Mouse (Mus musculus): ENCODE measurements around the gene Spag6. TPM values are rescaled to one million over a fixed set of nuclear protein-coding genes. Genes with fewer than 3 reads are reported as not detected.

Gene Spag6
- total and polyA plus RNA-seq, 3 experiments = 0.10 TPM; not detected in 2

DNA sequence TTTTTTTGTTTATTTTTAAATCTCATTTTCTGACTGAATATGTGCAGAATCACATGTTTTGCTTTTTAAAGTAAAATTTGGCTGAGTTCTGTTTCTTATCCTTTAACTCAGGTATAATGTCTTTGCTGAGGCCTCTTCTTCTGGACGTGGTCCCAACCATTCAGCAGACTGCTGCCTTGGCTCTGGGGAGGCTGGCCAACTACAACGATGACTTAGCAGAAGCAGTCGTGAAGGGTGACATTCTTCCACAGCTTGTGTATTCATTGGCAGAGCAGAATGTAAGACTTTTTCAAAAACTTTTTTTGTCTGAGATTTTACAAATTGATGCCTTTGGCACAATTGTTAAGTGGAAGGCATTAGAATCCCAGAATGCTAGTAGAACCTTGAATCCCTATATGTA lies 16.5 kb downstream of the Spag6 start:
- Histone ChIP-seq H3K36me3 (ENCODE audit: control insufficient read depth in 1 of 2, insufficient read depth in 2 of 2, low read length in 2 of 2) (no peaks in the 10 kb centered on the region), H3K27me3 (ENCODE audit: control insufficient read depth in 1 of 2, insufficient read depth in 2 of 2, low read length in 2 of 2) (peaks cover 5 to 11% of the 10 kb centered on the region in 2 experiments), H3K79me2 (ENCODE audit: control insufficient read depth, insufficient read depth, low read length, poor library complexity) (no peaks in the 10 kb centered on the region), H3K27ac (ENCODE audit: control insufficient read depth, low read depth, low read length) (no peak overlapping the region), H3K9ac (ENCODE audit: control insufficient read depth, low read depth, low read length, poor library complexity, severe bottlenecking) (no peak overlapping the region), H3K4me1 (ENCODE audit: control insufficient read depth in 1 of 2, insufficient read depth in 2 of 2, low read length in 2 of 2) (no peaks in the 10 kb centered on the region), H3K9me3 (replicated peaks; ENCODE audit: insufficient read depth, low read length) (no peaks in the 10 kb centered on the region), H3K4me3 (ENCODE audit: control insufficient read depth in 1 of 2, insufficient read depth in 1 of 2, low read depth in 2 of 2, low read length in 2 of 2) (no peak overlapping the region)
- peak; percentile 11 for DNase-seq (ENCODE audit: low read depth, low spot score)
- TF ChIP-seq EP300 (IDR thresholded peaks at IDR 0.05; ENCODE audit: low read depth in 1 of 2, low read length in 2 of 2) (no peak), POLR2AphosphoS2 (IDR thresholded peaks at IDR 0.05; ENCODE audit: low read length) (no peak), GATA1 (IDR thresholded peaks at IDR 0.05; ENCODE audit: low read depth, low read length) (no peak), MAX (IDR thresholded peaks at IDR 0.05; ENCODE audit: low read length) (no peak), ZMIZ1 (IDR thresholded peaks at IDR 0.05; ENCODE audit: low read depth, low read length) (no peak), JUND (IDR thresholded peaks at IDR 0.05; ENCODE audit: low read depth, low read length) (no peak), MYB (IDR thresholded peaks at IDR 0.05; ENCODE audit: low read depth, low read length) (no peak), ZKSCAN1 (IDR thresholded peaks at IDR 0.05; ENCODE audit: low read depth, low read length) (no peak), BHLHE40 (IDR thresholded peaks at IDR 0.05; ENCODE audit: borderline replicate concordance, low read depth, low read length) (no peak), NRF1 (IDR thresholded peaks at IDR 0.05; ENCODE audit: insufficient read depth, low read depth, low read length, poor library complexity, severe bottlenecking) (no peak), CHD2 (IDR thresholded peaks at IDR 0.05; ENCODE audit: low read length) (no peak), E2F4 (IDR thresholded peaks at IDR 0.05; ENCODE audit: borderline replicate concordance, low read depth, low read length) (no peak), TCF12 (IDR thresholded peaks at IDR 0.05; ENCODE audit: low read depth, low read length) (no peak), ETS1 (IDR thresholded peaks at IDR 0.05; ENCODE audit: low read depth, low read length) (no peak), ZNF384 (IDR thresholded peaks at IDR 0.05; ENCODE audit: low read depth, low read length) (no peak), KAT2A (conservative IDR thresholded peaks at IDR 0.05; ENCODE audit: low read depth, low read length) (no peak)

DNA sequence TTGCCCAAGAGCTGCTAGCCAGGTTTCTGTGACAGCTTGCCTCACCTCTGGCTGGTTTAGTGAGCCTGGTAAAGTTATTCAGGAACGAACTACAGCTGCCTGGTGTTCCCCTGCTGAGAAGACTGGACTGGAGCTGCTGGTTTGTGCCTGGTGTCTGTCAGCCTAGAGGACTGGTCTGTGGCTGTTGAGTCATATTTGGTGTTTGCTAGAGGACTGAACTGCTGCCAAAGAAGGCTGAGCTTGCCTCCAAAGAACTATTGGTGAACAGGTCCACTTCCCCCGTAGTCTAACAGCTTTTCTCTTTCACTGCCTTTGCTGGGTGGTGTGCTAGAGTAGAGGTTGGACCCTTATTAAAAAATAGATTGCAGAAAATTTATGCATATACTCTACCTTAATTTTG lies 19.2 kb downstream of the Spag6 start:
- Histone ChIP-seq H3K36me3 (ENCODE audit: control insufficient read depth in 1 of 2, insufficient read depth in 2 of 2, low read length in 2 of 2) (no peaks in the 10 kb centered on the region), H3K9me3 (replicated peaks; ENCODE audit: insufficient read depth, low read length) (no peaks in the 10 kb centered on the region), H3K27me3 (ENCODE audit: control insufficient read depth in 1 of 2, insufficient read depth in 2 of 2, low read length in 2 of 2) (peaks cover 0 to 6% of the 10 kb centered on the region in 2 experiments; a peak in 3 of 4 replicates), H3K79me2 (ENCODE audit: control insufficient read depth, insufficient read depth, low read length, poor library complexity) (no peaks in the 10 kb centered on the region), H3K9ac (ENCODE audit: control insufficient read depth, low read depth, low read length, poor library complexity, severe bottlenecking) (no peak overlapping the region), H3K4me3 (ENCODE audit: control insufficient read depth in 1 of 2, insufficient read depth in 1 of 2, low read depth in 2 of 2, low read length in 2 of 2) (no peak overlapping the region), H3K27ac (ENCODE audit: control insufficient read depth, low read depth, low read length) (no peak overlapping the region), H3K4me1 (ENCODE audit: control insufficient read depth in 1 of 2, insufficient read depth in 2 of 2, low read length in 2 of 2) (no peaks in the 10 kb centered on the region)
- DNase-seq (ENCODE audit: low read depth, low spot score) = peak; percentile 8
- TF ChIP-seq TAL1 (IDR thresholded peaks at IDR 0.05; ENCODE audit: low read length) = no peak
- no peak for TF ChIP-seq ZMIZ1 (IDR thresholded peaks at IDR 0.05; ENCODE audit: low read depth, low read length)

All from MEL (cell line).